Mouse (Mus musculus): ENCODE data around the gene Cntnap1. TPM values are rescaled to one million over a fixed set of nuclear protein-coding genes. Genes with fewer than 3 reads are reported as not detected.

Cntnap1 gene
- 0.40 and 0.42 TPM in 2 replicates for polyA plus RNA-seq (2012; ENCODE audit: low replicate concordance)

GRCm38 (mm10) chr11:101170354-101170810, at the start of gene Cntnap1:
TSS of gene Cntnap1 (plus strand) at chr11:101170523.

GRCm38 (mm10) chr11:101155728-101156371, 14.5 kb upstream of the Cntnap1 start, which contains the start of gene Tubg2:
TSS of gene Tubg2 (plus strand) at chr11:101155907.

GRCm38 (mm10) chr11:101170811-101171610, 688 bp downstream of the Cntnap1 start, which contains the start of gene Plekhh3:
TSS of gene Plekhh3 (minus strand) at chr11:101171351.

GRCm38 (mm10) chr11:101174851-101175628, 4.7 kb downstream of the Cntnap1 start, which contains the start of gene Ccr10:
TSS of gene Ccr10 (minus strand) at chr11:101175443.

GRCm38 (mm10) chr11:101226065-101226701, 55.9 kb downstream of the Cntnap1 start, which contains the start of gene Ezh1:
TSS of gene Ezh1 (minus strand) at chr11:101226463.

Other genes starting within 250 kb of the Cntnap1 start
- 22.0 and 45.8 TPM in 2 replicates for gene Stat3, start 231.0 kb upstream of the Cntnap1 start, polyA plus RNA-seq (2012; ENCODE audit: low replicate concordance)
- 7.5 and 8.9 TPM in 2 replicates for gene Cavin1, start 199.6 kb upstream of the Cntnap1 start, polyA plus RNA-seq (2012; ENCODE audit: low replicate concordance)
- 80.6 and 100 TPM in 2 replicates for gene Atp6v0a1, start 161.1 kb upstream of the Cntnap1 start, polyA plus RNA-seq (2012; ENCODE audit: low replicate concordance)
- 4.8 and 25.3 TPM in 2 replicates for gene Naglu, start 100.5 kb upstream of the Cntnap1 start, polyA plus RNA-seq (2012; ENCODE audit: low replicate concordance)
- not detected in 2 replicates for gene Hsd17b1, start 92.1 kb upstream of the Cntnap1 start, polyA plus RNA-seq (2012; ENCODE audit: low replicate concordance)
- 28.2 and 48.5 TPM in 2 replicates for gene Coasy, start 88.0 kb upstream of the Cntnap1 start, polyA plus RNA-seq (2012; ENCODE audit: low replicate concordance)
- 13.7 and 31.7 TPM in 2 replicates for gene Mlx, start 83.2 kb upstream of the Cntnap1 start, polyA plus RNA-seq (2012; ENCODE audit: low replicate concordance)
- 16.3 and 18.1 TPM in 2 replicates for gene Psmc3ip, start 75.1 kb upstream of the Cntnap1 start, polyA plus RNA-seq (2012; ENCODE audit: low replicate concordance)
- gene Retreg3, start 50.6 kb upstream of the Cntnap1 start, polyA plus RNA-seq (2012; ENCODE audit: low replicate concordance): 5.6 and 18.8 TPM in 2 replicates
- gene Tubg1, start 50.6 kb upstream of the Cntnap1 start, polyA plus RNA-seq (2012; ENCODE audit: low replicate concordance): 149 and 176 TPM in 2 replicates
- 1.7 and 2.4 TPM in 2 replicates for gene Tubg2, start 14.6 kb upstream of the Cntnap1 start, polyA plus RNA-seq (2012; ENCODE audit: low replicate concordance)
- 3.2 and 5.3 TPM in 2 replicates for gene Plekhh3, start 828 bp downstream of the Cntnap1 start, polyA plus RNA-seq (2012; ENCODE audit: low replicate concordance)
- 0.56 and 1.1 TPM in 2 replicates for gene Ccr10, start 4.9 kb downstream of the Cntnap1 start, polyA plus RNA-seq (2012; ENCODE audit: low replicate concordance)
- 0.88 and 7.2 TPM in 2 replicates for gene Ezh1, start 55.9 kb downstream of the Cntnap1 start, polyA plus RNA-seq (2012; ENCODE audit: low replicate concordance)
- gene Ramp2, start 75.5 kb downstream of the Cntnap1 start, polyA plus RNA-seq (2012; ENCODE audit: low replicate concordance): 5.4 and 11.1 TPM in 2 replicates
- gene Vps25, start 83.2 kb downstream of the Cntnap1 start, polyA plus RNA-seq (2012; ENCODE audit: low replicate concordance): 73.9 and 74.5 TPM in 2 replicates
- 6.0 and 8.9 TPM in 2 replicates for gene Wnk4, start 90.0 kb downstream of the Cntnap1 start, polyA plus RNA-seq (2012; ENCODE audit: low replicate concordance)
- gene Cntd1, start 108.5 kb downstream of the Cntnap1 start, polyA plus RNA-seq (2012; ENCODE audit: low replicate concordance): 0.17 TPM in 1 of 2 replicates, not detected in the other
- 2.0 and 15.7 TPM in 2 replicates for gene Coa3, start 108.6 kb downstream of the Cntnap1 start, polyA plus RNA-seq (2012; ENCODE audit: low replicate concordance)
- gene Becn1, start 131.8 kb downstream of the Cntnap1 start, polyA plus RNA-seq (2012; ENCODE audit: low replicate concordance): 55.6 and 84.1 TPM in 2 replicates
- gene Psme3, start 145.7 kb downstream of the Cntnap1 start, polyA plus RNA-seq (2012; ENCODE audit: low replicate concordance): 97.5 and 117 TPM in 2 replicates
- 11.1 and 13.4 TPM in 2 replicates for gene Aoc2, start 154.5 kb downstream of the Cntnap1 start, polyA plus RNA-seq (2012; ENCODE audit: low replicate concordance)
- 0.37 and 0.41 TPM in 2 replicates for gene Aoc3, start 160.1 kb downstream of the Cntnap1 start, polyA plus RNA-seq (2012; ENCODE audit: low replicate concordance)
- gene G6pc, start 197.0 kb downstream of the Cntnap1 start, polyA plus RNA-seq (2012; ENCODE audit: low replicate concordance): not detected in 2 replicates
- gene Aarsd1, start 247.1 kb downstream of the Cntnap1 start, polyA plus RNA-seq (2012; ENCODE audit: low replicate concordance): 38.8 and 49.0 TPM in 2 replicates